Mouse (Mus musculus): ENCODE measurements at regions not wholly inside any gene's neighbourhood (a gene's known extent, or its start where the extent isn't known, plus 50 kb on each side); places are given as distances from the start of the nearest gene placed in this dataset.

DNA sequence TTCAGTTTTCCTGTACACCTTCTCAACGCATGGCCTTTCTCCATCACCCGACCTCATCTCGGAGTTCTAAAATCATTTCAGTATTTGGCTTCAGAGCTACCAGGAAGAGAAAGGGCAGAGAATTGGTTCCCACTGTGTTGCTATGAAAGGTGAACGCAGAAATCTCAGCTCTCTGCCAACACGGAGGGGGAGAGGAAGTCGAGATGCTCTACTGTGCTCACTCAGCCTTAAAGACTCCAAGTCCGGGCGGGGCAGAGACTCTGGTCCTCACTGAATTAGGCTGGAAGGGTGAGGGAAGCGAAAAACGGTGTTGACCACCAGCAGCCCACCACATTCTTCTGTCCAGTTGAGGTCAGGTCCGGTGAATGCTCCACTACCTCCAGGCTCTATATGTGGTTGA is 382.1 kb downstream of the Ntrk2 start:
- TF ChIP-seq GATA1 (IDR thresholded peaks at IDR 0.05; ENCODE audit: borderline replicate concordance, low read length), result no peak
- TF ChIP-seq FLI1 (IDR thresholded peaks at IDR 0.05; ENCODE audit: low read length), result no peak

All from megakaryocyte, embryonic 14.5 days (primary cell).